Mouse (Mus musculus): ENCODE results near the gene Il31ra. TPM values are rescaled to one million over a fixed set of nuclear protein-coding genes. Genes with fewer than 3 reads are reported as not detected.

Il31ra gene
- polyA plus RNA-seq, 1 experiment, result 0.33 TPM

DNA sequence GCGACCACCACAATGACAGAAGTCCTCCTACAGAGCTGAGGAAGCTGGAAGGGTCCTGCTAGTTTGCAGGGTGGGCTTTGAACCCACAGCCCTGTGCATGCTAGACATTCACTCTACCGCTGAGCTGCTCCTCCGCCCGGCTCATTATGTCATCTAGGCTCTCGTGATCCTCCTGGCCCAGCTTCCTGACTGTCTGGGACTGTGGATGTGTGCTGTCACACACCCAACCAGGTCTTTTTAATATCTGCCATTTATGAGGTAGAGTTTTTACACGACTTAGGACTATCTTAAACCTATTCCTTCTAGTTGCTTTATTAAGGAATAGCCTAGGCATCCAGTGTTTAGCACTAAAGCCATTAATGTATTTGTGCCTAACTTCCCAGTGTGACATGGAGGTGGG lies 88.7 kb downstream of the Il31ra start:
- Histone ChIP-seq H3K27ac (ENCODE audit: insufficient read depth, low read length) (no peak overlapping the region), H3K4me1 (ENCODE audit: control insufficient read depth, insufficient read depth, insufficient read length) (peaks cover 8% of the 10 kb centered on the region; the same call in 1 of the 2 replicates), H3K4me3 (ENCODE audit: extremely low read depth, insufficient read depth, insufficient read length) (no peak overlapping the region), H3K27me3 (ENCODE audit: control insufficient read depth, insufficient read depth, low read length) (no peaks in the 10 kb centered on the region), H3K36me3 (ENCODE audit: control insufficient read depth, insufficient read depth, low read length) (peaks cover 24% of the 10 kb centered on the region)
- 93% methylated on average over 6 of the region's 6 CpGs for WGBS
- no peak for TF ChIP-seq CTCF (IDR thresholded peaks at IDR 0.05; ENCODE audit: extremely low read depth, insufficient read depth, insufficient read length, insufficient replicate concordance)
- no peak for TF ChIP-seq POLR2A (IDR thresholded peaks at IDR 0.05; ENCODE audit: low read depth, low read length)
- no peak for DNase-seq (ENCODE audit: low read depth in 1 of 2, low spot score in 2 of 2)

GRCm38 (mm10) chr13:112503846-112504245 lies 90.3 kb downstream of the Il31ra start:
- Histone ChIP-seq H3K36me3 (ENCODE audit: control insufficient read depth, insufficient read depth, low read length) (peaks cover 28% of the 10 kb centered on the region), H3K4me1 (ENCODE audit: control insufficient read depth, insufficient read depth, insufficient read length) (peaks cover 2% of the 10 kb centered on the region; the same call in 1 of the 2 replicates), H3K27ac (ENCODE audit: insufficient read depth, low read length) (no peak overlapping the region), H3K4me3 (ENCODE audit: extremely low read depth, insufficient read depth, insufficient read length) (no peak overlapping the region), H3K27me3 (ENCODE audit: control insufficient read depth, insufficient read depth, low read length) (no peaks in the 10 kb centered on the region)
- no peak for DNase-seq (ENCODE audit: low read depth in 1 of 2, low spot score in 2 of 2)
- 94% methylated on average over 13 of the region's 13 CpGs for WGBS
- TF ChIP-seq POLR2A (IDR thresholded peaks at IDR 0.05; ENCODE audit: low read depth, low read length), result no peak
- no peak for TF ChIP-seq CTCF (IDR thresholded peaks at IDR 0.05; ENCODE audit: extremely low read depth, insufficient read depth, insufficient read length, insufficient replicate concordance)

DNA sequence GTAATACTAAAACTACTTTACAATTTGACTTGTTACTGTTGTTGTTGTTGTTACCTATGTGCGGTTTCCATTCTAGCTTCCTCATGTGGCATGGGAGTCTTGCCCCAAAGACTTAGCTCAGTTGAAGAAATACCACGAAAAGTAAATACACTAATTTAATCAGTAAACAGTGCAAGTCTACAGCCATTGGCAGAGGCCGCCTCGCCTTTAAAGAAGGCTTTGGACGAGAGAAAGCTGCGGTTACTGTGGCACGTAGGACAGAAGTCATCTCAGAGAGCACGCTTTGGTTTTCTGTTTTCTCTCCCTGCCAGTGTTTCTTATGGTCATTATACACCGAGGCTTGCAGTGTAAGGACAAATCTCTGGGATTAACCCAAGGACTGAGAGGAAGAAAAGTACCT lies 93.7 kb downstream of the Il31ra start:
- H3K4me1 ChIP-seq (ENCODE audit: control insufficient read depth, insufficient read depth, insufficient read length), result no peaks in the 10 kb centered on the region
- no peak overlapping the region for H3K27ac ChIP-seq (ENCODE audit: insufficient read depth, low read length)
- peaks cover 40% of the 10 kb centered on the region for H3K36me3 ChIP-seq (ENCODE audit: control insufficient read depth, insufficient read depth, low read length)
- 91% methylated on average over 9 of the region's 9 CpGs for WGBS
- H3K4me3 ChIP-seq (ENCODE audit: extremely low read depth, insufficient read depth, insufficient read length), result no peak overlapping the region
- no peak for TF ChIP-seq CTCF (IDR thresholded peaks at IDR 0.05; ENCODE audit: extremely low read depth, insufficient read depth, insufficient read length, insufficient replicate concordance)
- TF ChIP-seq POLR2A (IDR thresholded peaks at IDR 0.05; ENCODE audit: low read depth, low read length), result no peak
- DNase-seq (ENCODE audit: low read depth in 1 of 2, low spot score in 2 of 2), result no peak
- no peaks in the 10 kb centered on the region for H3K27me3 ChIP-seq (ENCODE audit: control insufficient read depth, insufficient read depth, low read length)

DNA sequence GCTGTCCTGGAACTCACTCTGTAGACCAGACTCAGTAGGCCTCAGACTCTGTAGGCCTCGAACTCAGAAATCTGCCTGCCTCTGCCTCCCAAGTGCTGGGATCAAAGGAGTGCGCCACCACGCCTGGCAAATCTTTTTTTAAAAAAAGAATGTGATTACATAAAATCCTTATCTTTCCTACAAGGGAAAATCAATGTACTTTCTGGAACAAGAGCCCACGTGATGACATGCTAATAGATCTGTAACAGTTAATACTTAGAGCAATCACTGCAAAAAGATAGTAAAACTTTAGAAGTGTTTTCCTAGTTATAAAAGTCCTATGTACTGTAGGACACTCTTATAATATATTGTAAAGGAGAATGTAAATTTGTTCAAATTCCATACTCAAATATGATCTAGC lies 94.1 kb downstream of the Il31ra start:
- peaks cover 38% of the 10 kb centered on the region for H3K36me3 ChIP-seq (ENCODE audit: control insufficient read depth, insufficient read depth, low read length)
- H3K4me1 ChIP-seq (ENCODE audit: control insufficient read depth, insufficient read depth, insufficient read length), result no peaks in the 10 kb centered on the region
- no peak for TF ChIP-seq POLR2A (IDR thresholded peaks at IDR 0.05; ENCODE audit: low read depth, low read length)
- no peak for TF ChIP-seq CTCF (IDR thresholded peaks at IDR 0.05; ENCODE audit: extremely low read depth, insufficient read depth, insufficient read length, insufficient replicate concordance)
- H3K4me3 ChIP-seq (ENCODE audit: extremely low read depth, insufficient read depth, insufficient read length), result no peak overlapping the region
- DNase-seq (ENCODE audit: low read depth in 1 of 2, low spot score in 2 of 2), result no peak
- no peak overlapping the region for H3K27ac ChIP-seq (ENCODE audit: insufficient read depth, low read length)
- 91% methylated on average over 4 of the region's 4 CpGs for WGBS
- H3K27me3 ChIP-seq (ENCODE audit: control insufficient read depth, insufficient read depth, low read length), result no peaks in the 10 kb centered on the region

DNA sequence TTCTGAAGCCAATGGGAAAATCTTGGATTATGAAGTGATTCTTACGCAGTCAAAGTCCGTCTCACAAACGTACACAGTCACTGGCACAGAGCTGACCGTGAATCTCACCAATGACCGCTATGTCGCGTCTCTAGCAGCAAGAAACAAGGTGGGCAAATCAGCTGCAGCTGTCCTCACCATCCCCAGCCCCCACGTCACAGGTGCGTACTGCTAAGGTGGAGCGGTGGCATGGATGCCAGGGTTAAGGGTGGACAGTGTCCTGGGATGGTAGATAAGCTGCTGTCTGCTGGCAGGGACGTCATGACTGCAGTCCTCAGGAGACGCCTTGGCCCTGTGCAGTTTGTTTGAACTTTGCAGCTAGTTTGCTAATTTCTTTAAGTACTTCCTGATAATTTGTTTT lies 99.6 kb downstream of the Il31ra start:
- TF ChIP-seq CTCF (IDR thresholded peaks at IDR 0.05; ENCODE audit: extremely low read depth, insufficient read depth, insufficient read length, insufficient replicate concordance), result no peak
- TF ChIP-seq POLR2A (IDR thresholded peaks at IDR 0.05; ENCODE audit: low read depth, low read length), result no peak
- Histone ChIP-seq H3K27ac (ENCODE audit: insufficient read depth, low read length) (no peak overlapping the region), H3K36me3 (ENCODE audit: control insufficient read depth, insufficient read depth, low read length) (peaks cover 35% of the 10 kb centered on the region), H3K27me3 (ENCODE audit: control insufficient read depth, insufficient read depth, low read length) (no peaks in the 10 kb centered on the region), H3K4me3 (ENCODE audit: extremely low read depth, insufficient read depth, insufficient read length) (no peak overlapping the region), H3K4me1 (ENCODE audit: control insufficient read depth, insufficient read depth, insufficient read length) (no peaks in the 10 kb centered on the region)
- 94% methylated on average over 12 of the region's 12 CpGs for WGBS
- DNase-seq (ENCODE audit: low read depth in 1 of 2, low spot score in 2 of 2), result no peak

DNA sequence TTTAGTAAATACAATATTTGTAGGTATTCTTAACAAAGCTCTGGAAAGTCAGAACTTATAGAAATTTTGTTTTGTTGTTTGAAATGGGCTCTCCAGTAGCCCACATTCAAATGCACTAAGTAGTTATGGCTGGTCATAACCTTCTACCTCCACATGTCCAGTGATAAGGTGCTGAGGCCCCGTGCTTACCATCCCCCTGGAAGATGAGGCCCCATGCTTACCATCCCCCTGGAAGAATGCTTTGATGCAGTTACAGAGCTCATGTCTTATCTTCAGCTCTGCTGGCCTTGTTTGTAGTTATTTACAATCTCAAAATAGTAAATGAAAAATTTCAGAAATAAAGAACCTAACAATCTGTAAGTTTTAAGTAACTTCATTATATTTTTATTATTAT lies 101.9 kb downstream of the Il31ra start:
- no peak for DNase-seq (ENCODE audit: low read depth in 1 of 2, low spot score in 2 of 2)
- Histone ChIP-seq H3K4me1 (ENCODE audit: control insufficient read depth, insufficient read depth, insufficient read length) (no peaks in the 10 kb centered on the region), H3K27me3 (ENCODE audit: control insufficient read depth, insufficient read depth, low read length) (no peaks in the 10 kb centered on the region), H3K4me3 (ENCODE audit: extremely low read depth, insufficient read depth, insufficient read length) (no peak overlapping the region), H3K27ac (ENCODE audit: insufficient read depth, low read length) (no peak overlapping the region), H3K36me3 (ENCODE audit: control insufficient read depth, insufficient read depth, low read length) (peaks cover 27% of the 10 kb centered on the region)
- 93% methylated on average over 1 of the region's 1 CpGs for WGBS
- TF ChIP-seq POLR2A (IDR thresholded peaks at IDR 0.05; ENCODE audit: low read depth, low read length) (no peak), CTCF (IDR thresholded peaks at IDR 0.05; ENCODE audit: extremely low read depth, insufficient read depth, insufficient read length, insufficient replicate concordance) (no peak)

- Histone ChIP-seq H3K4me3 (ENCODE audit: extremely low read depth, insufficient read depth, insufficient read length) (no peak overlapping the region), H3K4me1 (ENCODE audit: control insufficient read depth, insufficient read depth, insufficient read length) (no peaks in the 10 kb centered on the region), H3K27ac (ENCODE audit: insufficient read depth, low read length) (no peak overlapping the region), H3K36me3 (ENCODE audit: control insufficient read depth, insufficient read depth, low read length) (peaks cover 24% of the 10 kb centered on the region), H3K27me3 (ENCODE audit: control insufficient read depth, insufficient read depth, low read length) (no peaks in the 10 kb centered on the region)
- WGBS, result 87% methylated on average over 14 of the region's 14 CpGs
- no peak for DNase-seq (ENCODE audit: low read depth in 1 of 2, low spot score in 2 of 2)
- no peak for TF ChIP-seq CTCF (IDR thresholded peaks at IDR 0.05; ENCODE audit: extremely low read depth, insufficient read depth, insufficient read length, insufficient replicate concordance)
- TF ChIP-seq POLR2A (IDR thresholded peaks at IDR 0.05; ENCODE audit: low read depth, low read length), result no peak
Measured at GRCm38 (mm10) chr13:112491636-112492284, 102.4 kb downstream of the Il31ra start.

Measured in spleen, adult 2 months (tissue).